Mouse (Mus musculus) kidney, adult 8-10 months (tissue): Measurements from ENCODE around the gene Trpm8.

ENCODE experiments used
- DNase-seq, 2 experiments: peaks; one replicate each; pipeline ENCODE4 v3.0.0; 2022

Trpm8 gene

DNA sequence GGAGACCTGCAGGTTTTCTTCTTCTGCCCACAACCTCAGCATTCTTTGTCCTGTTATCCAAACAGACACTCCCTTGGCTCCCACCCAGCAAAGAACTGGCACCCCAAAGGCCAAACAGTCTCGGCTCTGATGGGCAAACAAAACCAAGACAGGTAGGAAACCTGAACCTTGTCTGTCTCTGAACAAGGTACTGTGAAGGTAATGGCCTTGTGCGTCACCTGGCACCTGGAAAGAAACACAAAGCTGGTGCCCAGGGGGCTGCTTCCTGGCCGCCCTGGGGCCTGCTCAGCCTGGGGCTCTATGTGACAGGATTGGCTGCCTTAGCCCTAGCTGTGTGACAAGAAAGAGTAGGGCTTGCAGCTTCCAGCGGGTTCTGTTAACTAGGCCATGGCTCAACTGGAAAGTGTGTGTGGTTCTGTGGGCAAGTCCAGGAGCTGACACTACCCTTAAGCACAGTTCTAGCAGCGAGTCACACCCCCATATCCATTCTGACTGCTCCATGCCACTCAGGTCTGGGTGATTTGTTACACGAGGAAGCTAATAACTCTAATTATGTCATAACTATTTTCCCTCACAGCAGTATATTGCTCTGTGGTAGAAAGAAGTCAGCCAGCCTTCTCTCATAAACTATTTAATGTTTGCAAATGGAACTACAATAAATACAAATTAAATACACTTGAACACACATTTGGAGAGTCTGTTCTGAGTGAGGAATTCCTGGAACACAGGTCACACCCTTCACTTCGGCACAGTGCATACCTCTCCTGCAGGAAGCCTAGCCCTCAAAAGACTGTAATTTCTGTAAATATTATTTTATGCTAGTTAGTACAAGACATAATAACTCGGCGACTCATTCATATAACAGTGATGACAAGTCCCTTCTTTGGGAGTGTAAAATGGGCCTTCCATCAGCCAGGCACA lies 160.0 kb downstream of the Trpm8 start:
- no peak for DNase-seq
